Mouse (Mus musculus) R1 (cell line): ENCODE data around the gene Pou2f1.
A peak's percentile ranks its signal among the peaks of the same experiment; 100 is the strongest.

Experiments used
- DNase-seq: peaks from one replicate; pipeline ENCODE4 v3.0.0-alpha.2; 2018; ENCODE audit warnings: low read depth, low spot score

The Pou2f1 gene

DNA sequence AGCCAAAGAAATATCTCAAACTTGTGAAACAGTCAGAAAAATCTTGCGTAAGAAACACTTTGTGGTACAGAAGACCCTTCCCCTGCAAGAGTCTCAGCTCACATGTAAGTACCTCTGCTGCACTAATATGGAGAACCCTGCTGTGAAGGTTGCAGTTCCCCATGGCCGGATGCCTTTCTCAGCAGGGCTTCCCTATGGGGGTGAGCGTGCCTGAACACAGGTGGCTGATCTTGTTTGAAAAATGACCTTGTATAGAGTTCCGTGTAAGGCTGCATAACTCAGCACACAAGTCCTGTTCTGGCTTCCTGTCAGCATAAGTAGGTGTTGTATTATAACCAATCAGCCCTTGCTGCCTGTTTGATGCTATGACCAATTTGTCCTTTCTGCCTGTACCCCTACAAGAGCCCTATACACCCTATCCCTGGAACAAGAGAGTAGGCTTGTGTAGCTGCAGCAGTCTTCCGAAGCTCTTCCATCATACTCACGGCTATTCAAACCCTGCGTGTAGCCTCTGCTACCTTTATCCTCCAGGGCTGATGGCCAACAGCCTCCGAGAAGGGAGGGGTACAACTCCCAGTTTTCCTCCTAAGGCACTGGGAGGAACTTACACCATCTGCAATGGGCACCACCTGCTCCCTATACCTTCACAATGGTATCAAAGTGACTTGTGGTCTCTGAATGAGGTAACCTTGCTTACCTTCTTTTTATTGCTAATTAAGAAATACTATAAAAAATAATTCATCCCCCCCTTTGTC lies 120.2 kb downstream of the Pou2f1 start:
- DNase-seq: peak; percentile 79

DNA sequence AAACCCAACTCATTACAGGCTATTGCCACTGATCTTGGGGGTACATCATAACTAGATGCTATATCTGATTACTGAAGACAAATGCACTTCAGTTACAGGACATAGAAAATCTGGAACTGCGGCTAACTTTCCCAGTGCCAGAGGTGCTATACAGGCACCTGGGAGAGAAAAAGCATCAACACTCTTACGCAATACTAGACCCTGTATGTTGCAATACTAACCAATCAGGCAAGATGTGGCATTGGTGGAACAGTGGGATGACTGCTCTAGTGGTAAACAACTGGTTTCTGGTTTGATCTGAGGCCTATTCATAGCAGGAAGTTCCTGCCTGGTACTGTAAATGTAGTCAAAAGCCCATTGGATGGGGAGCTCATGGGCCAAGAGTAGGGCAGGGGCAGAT lies 123.7 kb downstream of the Pou2f1 start:
- DNase-seq: no peak

DNA sequence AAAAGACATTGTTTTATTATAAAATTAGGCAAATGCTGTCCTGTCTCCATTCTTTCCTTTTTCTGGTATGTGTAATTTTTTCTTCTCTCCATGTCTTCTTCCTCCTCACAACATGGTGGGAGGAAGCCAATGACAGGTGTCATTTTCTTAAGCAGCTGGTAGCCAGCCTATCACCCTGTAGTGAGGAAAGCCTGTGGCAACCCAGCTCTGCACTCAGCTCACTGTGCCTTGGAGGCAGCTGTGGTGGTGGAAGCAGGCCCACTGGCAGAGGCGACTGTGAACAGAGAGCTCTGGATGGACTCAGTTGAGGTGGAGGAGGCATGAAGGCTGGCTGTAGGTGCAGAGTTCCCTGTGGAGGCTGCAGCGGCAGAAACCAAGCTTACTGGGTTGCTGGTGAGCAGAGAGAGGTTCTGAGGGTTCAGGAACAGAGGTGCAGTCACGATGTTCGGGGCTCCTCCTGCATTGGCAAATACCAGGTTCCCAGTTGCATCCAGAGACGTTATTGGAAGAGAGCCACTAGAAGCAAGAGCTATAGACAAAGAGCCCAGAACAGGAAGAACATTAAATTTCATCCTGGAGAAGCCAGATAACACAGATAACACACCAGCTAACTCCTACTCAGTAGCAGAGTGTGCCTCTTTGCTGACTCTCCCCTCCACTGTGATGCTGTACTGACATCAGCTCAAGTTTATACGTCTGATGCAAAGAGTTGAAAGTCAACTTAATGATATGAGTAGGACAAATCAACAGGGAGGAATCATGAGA lies 126.8 kb downstream of the Pou2f1 start:
- DNase-seq: no peak

DNA sequence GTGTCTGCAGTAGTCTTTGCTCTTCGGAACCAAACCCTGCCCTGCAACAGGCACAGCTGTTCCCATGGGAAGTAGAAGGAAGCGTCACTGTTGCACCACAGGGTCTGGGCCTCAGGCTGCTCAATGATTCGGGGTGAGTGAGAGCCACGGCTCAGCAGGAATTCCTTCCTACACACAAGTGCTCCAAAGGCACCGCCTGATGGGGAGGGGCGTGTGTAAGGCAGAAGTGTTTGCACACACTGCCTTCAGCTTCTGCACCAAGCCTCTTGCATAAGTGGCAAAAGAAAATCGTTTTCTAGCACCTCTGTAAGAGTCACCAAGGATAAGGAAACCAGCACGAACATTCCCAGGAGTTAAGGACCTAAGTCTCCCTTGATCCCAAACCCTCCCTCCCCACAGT lies 127.8 kb downstream of the Pou2f1 start:
- peak; percentile 33 for DNase-seq

DNA sequence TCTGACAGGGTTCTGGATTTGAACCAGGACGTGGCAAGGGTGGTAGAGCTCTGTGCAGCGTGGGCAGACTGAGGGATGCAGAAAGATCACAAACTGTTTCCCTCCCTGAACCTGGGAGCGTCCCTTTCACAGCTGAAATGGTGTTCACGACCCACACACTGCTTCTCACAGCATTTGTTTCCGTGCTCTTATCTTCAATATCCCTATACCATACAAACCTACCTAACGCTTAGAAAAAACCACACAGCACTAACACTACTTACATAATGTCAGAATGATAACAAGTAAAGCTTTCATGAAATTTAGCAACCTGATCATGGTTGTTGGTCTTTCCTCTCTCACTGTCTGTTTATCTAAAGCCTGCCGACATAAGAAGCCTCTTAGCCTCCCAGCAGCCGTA lies 133.8 kb downstream of the Pou2f1 start:
- DNase-seq: no peak

DNA sequence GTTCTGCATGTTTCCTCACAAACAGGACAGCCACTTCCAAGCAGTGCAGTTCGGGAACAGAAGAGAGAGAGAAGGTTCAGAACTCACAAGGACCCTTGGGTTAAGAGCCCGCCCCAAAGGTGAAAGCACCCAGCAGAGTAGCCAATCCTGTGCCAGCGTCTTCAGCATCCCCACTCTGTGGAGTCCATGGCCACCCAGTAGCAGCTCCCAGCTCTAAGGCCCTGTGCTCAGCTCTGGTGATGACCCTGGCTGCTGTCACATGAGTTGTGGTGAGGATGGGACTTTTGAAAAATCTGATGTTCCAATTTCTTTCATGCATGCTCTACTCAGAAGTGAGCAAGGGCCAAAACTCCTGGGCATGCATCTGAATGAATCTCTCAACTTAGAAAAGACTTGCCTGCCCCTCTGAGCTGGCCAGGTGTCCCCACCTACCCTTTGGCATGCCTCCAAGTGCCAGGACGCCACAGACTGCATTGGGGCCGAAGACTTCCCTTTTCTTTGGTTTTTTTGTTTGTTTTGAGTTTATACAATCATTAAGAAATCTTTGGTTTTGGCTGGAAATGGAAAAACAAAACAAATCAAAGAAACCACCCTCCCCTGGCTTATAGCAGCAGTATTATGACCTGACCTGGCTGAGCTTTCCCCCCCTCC lies 135.7 kb downstream of the Pou2f1 start:
- no peak for DNase-seq

DNA sequence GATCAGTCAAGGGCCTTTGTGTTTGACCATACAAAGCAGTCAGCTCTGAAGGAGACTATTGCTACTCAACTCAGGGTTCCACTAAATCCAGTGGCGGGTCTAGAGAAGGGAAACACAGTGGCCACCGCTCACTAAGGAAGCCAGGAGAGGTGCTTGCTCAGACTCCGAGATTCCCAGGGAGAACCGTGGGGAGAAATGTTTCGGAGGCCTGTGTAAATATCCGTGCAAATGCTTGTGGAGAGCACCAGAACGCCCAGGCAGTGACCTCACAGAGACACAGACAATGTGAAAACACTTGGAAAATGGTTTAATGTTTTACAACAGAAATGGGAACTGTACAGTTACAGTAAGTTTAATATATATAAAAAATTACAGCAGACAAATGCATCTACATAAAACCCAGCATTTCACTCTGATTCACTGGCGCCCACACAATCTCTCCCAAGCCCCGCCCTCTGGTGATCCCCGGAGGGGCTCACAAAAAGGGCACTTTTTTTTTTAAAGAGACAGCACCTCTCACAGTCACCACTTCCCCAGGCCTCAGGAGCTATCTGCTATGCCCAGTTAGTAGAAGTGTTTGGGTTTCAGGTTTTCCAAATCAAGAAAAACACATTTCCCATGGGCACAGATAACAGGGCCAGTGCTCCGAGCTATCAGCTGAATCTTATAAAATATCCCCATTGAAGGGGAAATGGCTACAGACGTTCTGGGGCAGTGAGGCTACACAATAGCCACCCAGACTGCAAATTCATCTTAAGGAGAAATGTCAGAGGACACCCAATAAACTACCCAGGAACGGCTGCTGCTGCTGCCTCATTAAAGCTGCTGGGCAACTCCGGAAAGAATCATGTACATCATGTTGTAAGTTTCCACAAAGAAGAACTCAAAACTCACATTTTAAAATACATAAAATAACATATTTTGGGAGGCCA lies 137.3 kb downstream of the Pou2f1 start:
- DNase-seq: no peak

DNA sequence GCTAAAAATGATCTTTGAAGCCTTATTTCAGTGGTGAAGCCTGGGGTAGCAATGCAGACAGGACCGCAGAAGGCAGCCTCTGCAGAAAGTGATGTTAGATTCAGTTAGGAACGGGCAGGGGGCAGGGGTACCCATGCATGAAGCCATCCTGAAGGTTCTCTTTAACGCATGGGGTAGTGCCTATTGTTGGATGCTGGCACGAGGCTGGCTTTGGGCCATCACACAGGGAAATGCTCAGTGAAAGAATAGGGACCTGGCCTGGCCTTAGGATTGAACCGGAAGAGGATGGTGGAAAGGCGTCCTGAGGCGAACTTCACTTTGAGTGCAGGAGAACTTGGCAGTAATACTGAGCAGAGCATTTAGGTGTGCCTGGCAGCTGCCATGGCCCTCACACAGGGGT lies 140.4 kb downstream of the Pou2f1 start:
- no peak for DNase-seq

DNA sequence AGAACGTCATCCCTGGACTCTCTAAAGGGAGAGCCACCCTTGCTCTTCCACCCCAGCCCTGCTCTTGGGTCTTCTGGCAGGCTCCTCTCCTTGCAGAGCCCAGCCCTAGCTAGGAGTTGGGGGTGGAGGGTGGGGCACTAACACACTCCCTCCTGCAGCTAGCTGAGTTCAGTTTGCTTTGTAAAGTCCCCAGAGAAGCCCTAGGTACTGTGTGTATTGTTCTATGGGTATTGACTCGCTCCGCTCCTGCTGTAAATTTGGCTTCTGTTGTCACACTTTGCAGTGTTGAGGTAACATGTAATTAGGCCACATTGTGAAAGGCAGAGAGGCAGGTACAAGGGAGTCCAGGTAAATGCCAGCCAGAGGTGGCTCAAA lies 141.3 kb downstream of the Pou2f1 start:
- peak; percentile 38 for DNase-seq

DNA sequence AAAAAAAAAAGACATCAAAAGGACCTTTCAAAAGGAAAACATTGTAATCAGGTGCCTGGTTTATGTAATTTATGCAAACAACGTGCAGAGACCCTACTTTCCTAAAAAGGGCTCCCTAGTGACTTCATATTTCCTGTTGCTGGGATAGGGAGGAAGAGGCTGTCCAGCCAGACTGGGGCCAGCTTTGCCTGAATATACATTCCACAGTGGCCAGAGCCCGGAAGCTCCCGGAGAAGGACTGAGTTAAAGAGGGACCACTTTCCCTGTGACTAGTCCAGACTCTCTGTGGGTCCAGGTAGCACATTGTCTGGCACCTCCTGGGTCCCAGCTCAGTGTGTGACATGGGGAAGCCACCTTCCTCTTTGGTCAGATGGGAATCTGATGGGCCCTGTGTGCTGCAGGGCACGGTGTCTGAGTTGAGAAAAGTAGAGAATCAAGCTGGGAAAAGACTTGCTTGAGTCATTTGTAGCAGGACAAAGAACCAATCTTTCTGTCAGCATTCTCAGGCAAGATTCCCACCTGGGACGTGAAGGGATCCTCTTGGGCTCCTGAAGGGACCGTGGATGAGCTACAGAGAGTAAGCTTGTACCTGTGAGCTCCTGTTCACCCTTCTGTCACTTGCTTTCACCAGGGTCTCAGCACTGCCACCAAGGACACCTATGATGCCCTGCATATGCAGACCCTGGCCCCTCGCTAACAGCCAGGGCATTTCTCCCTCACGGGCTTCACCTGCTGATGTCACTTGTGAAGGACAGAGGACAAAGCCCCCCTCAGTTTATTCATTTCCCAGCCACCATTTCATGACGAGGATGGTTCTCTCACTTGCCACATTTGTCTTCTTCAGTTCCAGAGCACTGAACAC lies 141.9 kb downstream of the Pou2f1 start:
- DNase-seq: no peak

DNA sequence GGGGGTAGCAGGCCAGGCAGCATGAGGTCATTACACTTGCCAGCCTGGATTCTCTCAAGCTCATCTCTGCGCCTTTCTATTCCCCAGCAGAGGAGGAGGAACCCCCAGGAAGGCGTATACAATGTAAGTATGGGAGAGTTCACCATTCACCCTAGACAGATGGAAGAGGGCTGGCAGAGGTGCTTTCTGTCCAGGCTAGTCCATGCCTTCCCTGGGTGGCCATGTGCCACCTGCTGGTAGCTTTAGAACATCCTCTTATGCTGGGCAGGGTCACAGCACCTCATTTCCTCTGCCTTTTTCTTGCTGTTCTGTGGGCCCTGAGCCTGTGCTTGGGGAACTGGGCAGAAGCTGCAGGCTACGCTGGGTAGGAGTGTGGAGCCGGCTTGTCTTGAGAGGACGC lies 144.1 kb downstream of the Pou2f1 start:
- no peak for DNase-seq

DNA sequence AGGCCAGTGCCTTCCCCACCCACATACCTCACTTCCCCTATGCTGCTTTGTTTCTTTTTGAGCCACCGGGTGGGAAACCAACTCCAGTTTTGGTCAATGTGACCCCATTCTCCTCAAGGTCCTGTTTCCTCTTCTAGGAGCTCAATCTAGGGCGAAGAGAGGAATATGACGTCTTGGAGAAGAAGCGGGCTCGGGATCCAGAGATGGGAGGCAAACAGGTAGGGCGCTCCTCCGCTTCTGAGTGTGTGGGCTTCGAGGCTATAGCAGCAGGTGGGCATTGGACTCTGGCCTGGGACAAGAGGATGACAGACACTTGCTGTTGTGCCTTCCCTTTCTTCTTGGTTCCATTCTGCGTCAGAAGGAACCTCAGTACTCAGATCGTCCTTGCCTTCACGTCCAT lies 145.2 kb downstream of the Pou2f1 start:
- DNase-seq: no peak

DNA sequence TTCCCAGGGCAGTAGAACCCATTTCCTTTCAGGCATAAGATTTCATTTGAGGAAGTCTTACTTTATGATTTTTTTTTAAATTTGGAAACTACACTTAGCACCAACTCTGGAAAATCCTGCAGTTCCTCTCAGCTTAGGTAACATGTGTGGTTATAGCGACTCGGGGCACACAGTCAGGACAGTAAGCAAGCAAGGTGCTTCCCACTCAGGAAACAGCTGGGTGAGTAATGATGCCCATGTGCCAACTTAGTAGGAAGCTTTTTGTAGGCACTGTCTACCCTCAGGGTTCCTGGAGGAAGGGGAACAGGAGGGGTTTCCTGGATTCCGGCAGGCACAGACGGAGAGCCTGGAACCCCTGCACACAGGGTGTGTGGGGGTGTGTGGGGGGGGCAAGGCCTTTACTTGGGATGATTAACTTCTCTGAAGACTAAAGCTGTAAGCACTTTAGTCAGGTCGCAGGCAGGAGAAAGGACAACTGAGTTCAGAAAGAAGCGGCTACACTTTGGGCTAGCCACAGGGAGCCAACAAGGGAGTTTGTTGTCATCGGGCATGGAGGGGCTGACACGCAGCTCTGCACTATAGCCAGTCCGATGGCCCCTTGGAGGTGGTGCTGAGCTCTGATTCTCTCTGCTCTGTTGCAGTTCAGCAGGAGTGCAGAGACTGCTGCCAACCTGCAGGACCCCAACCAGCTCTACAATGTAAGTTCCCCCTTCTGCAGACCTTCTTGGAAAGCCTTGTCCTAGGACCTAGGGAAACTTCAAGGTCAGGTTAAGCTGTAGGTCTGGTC lies 146.5 kb downstream of the Pou2f1 start:
- no peak for DNase-seq

DNA sequence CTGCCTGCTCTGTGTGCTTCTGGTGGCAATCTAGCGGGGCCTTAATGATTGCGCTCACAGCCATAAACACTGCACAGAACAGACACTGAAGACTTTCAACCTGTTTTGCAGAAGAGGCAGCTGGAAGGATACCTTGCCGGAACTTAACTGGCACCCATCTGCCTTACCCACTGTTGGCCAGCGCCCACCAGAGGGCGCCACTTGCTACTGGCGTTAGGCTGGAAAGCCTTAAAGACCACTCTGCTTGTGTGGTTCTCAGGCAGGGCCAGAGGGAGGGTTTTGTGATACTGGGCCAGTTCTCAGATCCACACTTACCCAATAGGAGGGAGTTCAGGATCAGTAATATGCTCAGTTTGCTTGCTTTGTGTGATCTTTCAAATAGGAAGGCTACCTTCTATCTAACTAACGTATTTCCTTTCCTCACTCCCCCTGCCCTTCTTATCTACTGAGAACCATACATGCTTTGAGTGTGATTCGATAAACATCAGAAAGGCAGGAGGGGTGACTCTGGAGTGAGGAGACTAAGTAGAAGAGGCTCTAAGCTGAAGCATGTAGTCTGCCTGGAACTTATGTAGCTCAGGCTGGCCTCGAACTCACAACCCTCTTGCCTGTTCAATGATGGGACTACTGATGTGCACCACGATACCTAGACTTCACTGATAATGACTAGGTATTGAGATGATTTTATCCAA lies 148.6 kb downstream of the Pou2f1 start:
- DNase-seq: peak; percentile 76

DNA sequence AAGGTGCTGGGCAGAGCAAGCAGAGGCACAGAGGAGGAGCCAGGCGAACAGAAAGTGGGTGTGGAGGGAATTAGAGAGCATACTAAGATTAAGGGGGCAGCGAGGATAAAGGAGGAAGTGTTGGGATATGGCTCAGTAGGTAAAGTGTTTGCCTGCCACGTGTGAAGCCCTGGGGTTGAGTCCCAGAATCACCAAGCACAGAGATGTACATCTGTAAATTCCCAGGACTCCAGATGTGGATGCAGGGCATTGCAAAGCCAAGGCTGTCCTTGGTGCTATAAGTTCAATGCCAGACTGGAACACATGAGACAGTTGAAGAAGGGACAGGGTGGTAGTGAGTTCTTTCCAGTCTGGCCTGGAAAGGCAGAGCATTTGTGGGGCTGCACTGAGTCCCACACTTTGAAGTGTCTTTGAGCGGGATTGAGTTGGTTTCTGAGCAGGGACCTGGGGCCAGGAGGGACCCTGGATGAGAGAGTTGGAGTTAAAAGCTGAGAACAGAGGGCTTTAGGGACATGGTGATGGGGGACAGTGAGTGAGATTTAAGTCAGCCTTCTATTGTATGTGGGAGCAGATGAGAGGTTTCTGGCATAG lies 149.3 kb downstream of the Pou2f1 start:
- DNase-seq: no peak

DNA sequence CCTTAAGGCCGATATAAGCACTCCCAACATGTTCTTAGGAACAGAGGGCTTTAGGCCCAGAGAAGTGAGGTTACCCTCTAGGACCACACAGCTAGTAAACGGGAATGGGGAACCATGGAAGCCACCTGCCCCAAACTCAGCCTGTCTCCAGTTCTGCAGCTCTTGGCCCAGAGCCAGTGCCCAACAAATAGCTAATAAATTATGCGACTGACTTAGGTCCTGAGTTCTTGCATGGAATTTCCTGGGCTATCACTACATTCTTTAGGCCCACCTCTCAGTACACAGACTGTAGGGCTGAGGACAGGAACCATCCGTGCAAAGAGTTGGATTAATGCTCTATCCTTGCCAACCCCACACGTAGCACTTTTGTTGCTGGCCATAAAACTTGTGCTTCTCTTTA lies 150.3 kb downstream of the Pou2f1 start:
- no peak for DNase-seq

DNA sequence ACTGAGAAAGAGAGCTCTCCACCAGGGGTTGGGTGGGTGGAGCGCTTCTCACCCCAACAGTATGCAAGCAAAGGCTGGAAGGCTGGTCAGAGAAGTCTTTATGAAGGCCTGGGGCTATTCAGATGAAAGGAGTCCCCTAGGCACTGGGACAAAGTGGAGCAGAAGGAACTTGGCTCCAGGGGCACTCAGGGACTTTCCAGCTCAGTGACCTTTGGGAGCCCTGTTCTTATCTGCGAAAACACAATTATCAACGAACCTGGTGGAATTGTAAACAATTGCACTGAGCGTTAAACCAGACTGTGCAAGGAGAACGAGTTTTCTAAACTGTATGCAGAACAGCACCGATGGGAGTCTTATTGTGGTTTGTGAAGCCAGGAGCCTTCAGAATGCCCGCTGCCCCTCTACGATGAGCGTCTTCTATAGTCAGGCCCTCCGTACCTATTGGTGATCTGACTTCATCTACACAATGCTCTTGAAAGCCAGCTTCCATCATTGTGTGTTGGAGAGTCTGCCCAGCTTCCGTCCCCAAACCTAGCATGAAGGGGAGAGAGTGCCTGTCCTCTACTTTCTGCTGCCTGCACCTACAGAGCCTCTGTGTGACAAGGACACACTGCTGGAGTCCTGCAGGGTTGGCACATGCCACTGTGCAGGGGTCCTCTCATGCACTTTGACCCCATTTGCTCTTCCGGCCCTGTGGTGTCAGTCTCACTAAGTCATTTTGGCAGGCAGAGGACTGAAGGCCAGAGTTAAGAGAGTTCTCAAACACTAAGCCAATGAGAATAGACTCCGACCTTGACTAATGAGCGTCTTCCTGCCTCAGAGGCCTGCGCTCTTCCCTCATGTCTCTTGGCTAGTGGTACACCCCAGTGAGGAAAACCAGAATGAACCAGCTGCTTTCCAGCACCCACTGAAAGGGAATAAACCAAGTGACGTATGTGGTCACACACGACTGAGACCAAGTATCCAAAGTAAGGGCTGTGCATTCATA lies 152.7 kb downstream of the Pou2f1 start:
- no peak for DNase-seq

DNA sequence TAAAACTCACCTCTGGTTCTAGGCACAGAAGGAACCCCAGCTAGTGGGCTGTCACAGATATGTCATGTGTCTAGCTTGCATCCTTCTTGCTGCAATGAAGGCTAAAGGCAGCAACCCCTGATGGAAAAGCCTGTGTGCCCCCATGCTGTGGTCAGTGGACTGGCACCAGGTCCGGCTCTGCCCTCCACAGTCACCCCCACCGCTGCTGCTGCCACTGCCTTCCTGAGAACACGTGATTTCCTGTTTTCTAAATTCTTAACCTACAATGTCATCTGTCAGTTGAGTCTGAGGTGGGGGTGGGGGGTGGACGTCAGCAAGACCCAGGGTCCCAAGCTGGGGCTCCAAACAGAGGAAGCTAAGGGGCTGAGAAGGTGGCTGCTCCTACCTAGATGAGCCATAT lies 153.6 kb downstream of the Pou2f1 start:
- DNase-seq: no peak
